Mouse (Mus musculus): ENCODE results near the gene Scd4. TPM values are rescaled to one million over a fixed set of nuclear protein-coding genes. Genes with fewer than 3 reads are reported as not detected.

The Scd4 gene
- polyA plus RNA-seq, 1 experiment, result 2.7 TPM

- 0% methylated on average over 3 of the region's 3 CpGs for WGBS
- peaks cover 49% of the 10 kb centered on the region for H3K4me1 ChIP-seq (replicated peaks; ENCODE audit: control insufficient read depth, insufficient read depth, low read length)
Measured at GRCm38 (mm10) chr19:44295251-44295650, 37.6 kb upstream of the Scd4 start.

GRCm38 (mm10) chr19:44295741-44296140, 37.2 kb upstream of the Scd4 start:
- WGBS, result 2% methylated on average over 4 of the region's 4 CpGs
- peak; percentile 92 for DNase-seq
- Histone ChIP-seq H3K4me1 (replicated peaks; ENCODE audit: control insufficient read depth, insufficient read depth, low read length) (peaks cover 54% of the 10 kb centered on the region), H3K4me3 (ENCODE audit: control insufficient read depth, insufficient read depth, low read length) (peak overlapping the region; percentile 74), H3K36me3 (ENCODE audit: control insufficient read depth, insufficient read depth, low read length) (peaks cover 45% of the 10 kb centered on the region), H3K27me3 (ENCODE audit: control insufficient read depth, insufficient read depth, low read length) (no peaks in the 10 kb centered on the region), H3K27ac (ENCODE audit: control insufficient read depth, insufficient read depth, low read length) (peak overlapping the region; percentile 48)
- TF ChIP-seq CTCF (IDR thresholded peaks at IDR 0.05; ENCODE audit: borderline replicate concordance, control insufficient read depth, extremely low read depth, insufficient read depth, low read length, poor library complexity) (peak; percentile 96), POLR2A (IDR thresholded peaks at IDR 0.05; ENCODE audit: control insufficient read depth, extremely low read depth, insufficient read depth, low read length, poor library complexity) (no peak)

More at GRCm38 (mm10) chr19:44295251-44295650, 37.6 kb upstream of the Scd4 start:
- peak; percentile 28 for DNase-seq
- H3K27me3 ChIP-seq (ENCODE audit: control insufficient read depth, insufficient read depth, low read length), result no peaks in the 10 kb centered on the region
- H3K27ac ChIP-seq (ENCODE audit: control insufficient read depth, insufficient read depth, low read length), result peak overlapping the region; percentile 48
- H3K36me3 ChIP-seq (ENCODE audit: control insufficient read depth, insufficient read depth, low read length), result peaks cover 40% of the 10 kb centered on the region
- H3K4me3 ChIP-seq (ENCODE audit: control insufficient read depth, insufficient read depth, low read length), result peak overlapping the region; percentile 74
- no peak for TF ChIP-seq CTCF (IDR thresholded peaks at IDR 0.05; ENCODE audit: borderline replicate concordance, control insufficient read depth, extremely low read depth, insufficient read depth, low read length, poor library complexity)
- TF ChIP-seq POLR2A (IDR thresholded peaks at IDR 0.05; ENCODE audit: control insufficient read depth, extremely low read depth, insufficient read depth, low read length, poor library complexity), result no peak

GRCm38 (mm10) chr19:44296186-44296585, 36.7 kb upstream of the Scd4 start:
- DNase-seq, result peak; percentile 39
- TF ChIP-seq CTCF (IDR thresholded peaks at IDR 0.05; ENCODE audit: borderline replicate concordance, control insufficient read depth, extremely low read depth, insufficient read depth, low read length, poor library complexity), result no peak
- no peak for TF ChIP-seq POLR2A (IDR thresholded peaks at IDR 0.05; ENCODE audit: control insufficient read depth, extremely low read depth, insufficient read depth, low read length, poor library complexity)
- peak overlapping the region; percentile 74 for H3K4me3 ChIP-seq (ENCODE audit: control insufficient read depth, insufficient read depth, low read length)
- 19% methylated on average over 7 of the region's 7 CpGs for WGBS
- H3K36me3 ChIP-seq (ENCODE audit: control insufficient read depth, insufficient read depth, low read length), result peaks cover 50% of the 10 kb centered on the region
- no peaks in the 10 kb centered on the region for H3K27me3 ChIP-seq (ENCODE audit: control insufficient read depth, insufficient read depth, low read length)
- H3K4me1 ChIP-seq (replicated peaks; ENCODE audit: control insufficient read depth, insufficient read depth, low read length), result peaks cover 57% of the 10 kb centered on the region
- H3K27ac ChIP-seq (ENCODE audit: control insufficient read depth, insufficient read depth, low read length), result no peak overlapping the region

- H3K4me1 ChIP-seq (replicated peaks; ENCODE audit: control insufficient read depth, insufficient read depth, low read length), result peaks cover 56% of the 10 kb centered on the region
- no peak overlapping the region for H3K27ac ChIP-seq (ENCODE audit: control insufficient read depth, insufficient read depth, low read length)
- DNase-seq, result no peak
- no peak for TF ChIP-seq CTCF (IDR thresholded peaks at IDR 0.05; ENCODE audit: borderline replicate concordance, control insufficient read depth, extremely low read depth, insufficient read depth, low read length, poor library complexity)
- no peak for TF ChIP-seq POLR2A (IDR thresholded peaks at IDR 0.05; ENCODE audit: control insufficient read depth, extremely low read depth, insufficient read depth, low read length, poor library complexity)
- peak overlapping the region; percentile 38 for H3K4me3 ChIP-seq (ENCODE audit: control insufficient read depth, insufficient read depth, low read length)
- WGBS, result 41% methylated on average over 8 of the region's 8 CpGs
- H3K27me3 ChIP-seq (ENCODE audit: control insufficient read depth, insufficient read depth, low read length), result no peaks in the 10 kb centered on the region
- H3K36me3 ChIP-seq (ENCODE audit: control insufficient read depth, insufficient read depth, low read length), result peaks cover 60% of the 10 kb centered on the region
Measured at GRCm38 (mm10) chr19:44297068-44297760, 35.7 kb upstream of the Scd4 start.

- Histone ChIP-seq H3K27me3 (ENCODE audit: control insufficient read depth, insufficient read depth, low read length) (no peaks in the 10 kb centered on the region), H3K27ac (ENCODE audit: control insufficient read depth, insufficient read depth, low read length) (no peak overlapping the region), H3K36me3 (ENCODE audit: control insufficient read depth, insufficient read depth, low read length) (peaks cover 66% of the 10 kb centered on the region), H3K4me3 (ENCODE audit: control insufficient read depth, insufficient read depth, low read length) (peak overlapping the region; percentile 18), H3K4me1 (replicated peaks; ENCODE audit: control insufficient read depth, insufficient read depth, low read length) (peaks cover 50% of the 10 kb centered on the region)
- TF ChIP-seq POLR2A (IDR thresholded peaks at IDR 0.05; ENCODE audit: control insufficient read depth, extremely low read depth, insufficient read depth, low read length, poor library complexity) (no peak), CTCF (IDR thresholded peaks at IDR 0.05; ENCODE audit: borderline replicate concordance, control insufficient read depth, extremely low read depth, insufficient read depth, low read length, poor library complexity) (no peak)
- DNase-seq, result no peak
- 74% methylated on average over 9 of the region's 9 CpGs for WGBS
Measured at GRCm38 (mm10) chr19:44297862-44298261, 35.0 kb upstream of the Scd4 start.

GRCm38 (mm10) chr19:44299078-44299477, 33.8 kb upstream of the Scd4 start:
- no peaks in the 10 kb centered on the region for H3K27me3 ChIP-seq (ENCODE audit: control insufficient read depth, insufficient read depth, low read length)
- TF ChIP-seq CTCF (IDR thresholded peaks at IDR 0.05; ENCODE audit: borderline replicate concordance, control insufficient read depth, extremely low read depth, insufficient read depth, low read length, poor library complexity) (no peak), POLR2A (IDR thresholded peaks at IDR 0.05; ENCODE audit: control insufficient read depth, extremely low read depth, insufficient read depth, low read length, poor library complexity) (no peak)
- H3K4me3 ChIP-seq (ENCODE audit: control insufficient read depth, insufficient read depth, low read length), result no peak overlapping the region
- H3K27ac ChIP-seq (ENCODE audit: control insufficient read depth, insufficient read depth, low read length), result no peak overlapping the region
- H3K4me1 ChIP-seq (replicated peaks; ENCODE audit: control insufficient read depth, insufficient read depth, low read length), result peaks cover 42% of the 10 kb centered on the region
- H3K36me3 ChIP-seq (ENCODE audit: control insufficient read depth, insufficient read depth, low read length), result peaks cover 78% of the 10 kb centered on the region
- DNase-seq, result no peak
- 85% methylated on average over 9 of the region's 9 CpGs for WGBS
